Mouse (Mus musculus) heart, adult 2 months (tissue): ENCODE data around the gene D630003M21Rik. TPM values are rescaled to one million over a fixed set of nuclear protein-coding genes. Genes with fewer than 3 reads are reported as not detected.

Experiments used
- DNase-seq, 2 experiments: peaks; one replicate each; pipeline ENCODE4 v3.0.0; 2021
- H3K27ac ChIP-seq: fragments of 200-600 bp; 2 replicates; pipeline ENCODE4 v1.8.1; 2022
- H3K27me3 ChIP-seq: fragments of 200-500 bp; 2 replicates; pipeline ENCODE4 v1.6.1; 2012; ENCODE audit warnings: mild to moderate bottlenecking, low read length, inconsistent platforms, mixed read lengths; ENCODE audit not compliant: control insufficient read depth, insufficient read depth
- H3K36me3 ChIP-seq: fragments of 200-500 bp; 2 replicates; pipeline ENCODE4 v1.6.1; 2012; ENCODE audit warnings: low read length, inconsistent platforms; ENCODE audit not compliant: control insufficient read depth, insufficient read depth
- H3K4me1 ChIP-seq: fragments of 200-500 bp; 2 replicates; pipeline ENCODE4 v1.6.1; 2011; ENCODE audit warnings: low read length; ENCODE audit not compliant: control insufficient read depth, insufficient read depth
- H3K4me3 ChIP-seq: fragments of 200-600 bp; 2 replicates; pipeline ENCODE4 v1.8.1; 2022
- H3K79me2 ChIP-seq: fragments of 200-500 bp; replicated peaks from 2 replicates; pipeline ENCODE4 v1.6.1; 2012; ENCODE audit warnings: mild to moderate bottlenecking, inconsistent platforms, low read length, moderate library complexity, mixed read lengths; ENCODE audit not compliant: control insufficient read depth, insufficient read depth
- H3K9ac ChIP-seq: fragments of 200-500 bp; 2 replicates; pipeline ENCODE4 v1.6.1; 2012; ENCODE audit warnings: low read depth, mild to moderate bottlenecking, control low read depth, inconsistent platforms, low read length, mixed read lengths
- CTCF ChIP-seq: fragments of 200-600 bp; IDR thresholded peaks from 2 replicates; pipeline ENCODE4 v1.8.1; 2022; ENCODE audit warnings: antibody characterized with exemption, mild to moderate bottlenecking, moderate library complexity
- EP300 ChIP-seq: fragments of 200-500 bp; IDR thresholded peaks from 2 replicates; pipeline ENCODE4 v1.6.1; 2011; ENCODE audit warnings: low read depth, low read length, control low read depth; ENCODE audit not compliant: insufficient read depth
- POLR2A ChIP-seq: fragments of 200-500 bp; IDR thresholded peaks from 2 replicates; pipeline ENCODE4 v1.6.1; 2011; ENCODE audit warnings: mild to moderate bottlenecking, low read depth, low read length, control low read depth; ENCODE audit not compliant: insufficient read depth
- WGBS: fragments of 180-500 bp; shearing (Covaris S2); methylation state at CpG from one replicate; pipeline ENCODE4 v1.1.7; 2018; 5-methylcytosine and 5-hydroxymethylcytosine counted together
- intact Hi-C: fragments of 180-260 bp; cut with DNase I; formaldehyde crosslinking; loops from one replicate; pipeline ENCODE4 v1.15.1; 2025
- polyA plus RNA-seq: library from polyadenylated mRNA; depleted of rRNA; stranded (reverse); fragments of >200 nt; gene quantifications from 2 replicates; pipeline ENCODE4 v1.2.3, GENCODE M21; 2012
- total RNA-seq, 2 experiments: library from RNA; stranded (reverse); gene quantifications; 2 replicates each; pipeline ENCODE4 v1.2.3; 2021

D630003M21Rik gene
- total and polyA plus RNA-seq, 3 experiments: 4.6 to 6.7 (median 6.6) TPM

DNA sequence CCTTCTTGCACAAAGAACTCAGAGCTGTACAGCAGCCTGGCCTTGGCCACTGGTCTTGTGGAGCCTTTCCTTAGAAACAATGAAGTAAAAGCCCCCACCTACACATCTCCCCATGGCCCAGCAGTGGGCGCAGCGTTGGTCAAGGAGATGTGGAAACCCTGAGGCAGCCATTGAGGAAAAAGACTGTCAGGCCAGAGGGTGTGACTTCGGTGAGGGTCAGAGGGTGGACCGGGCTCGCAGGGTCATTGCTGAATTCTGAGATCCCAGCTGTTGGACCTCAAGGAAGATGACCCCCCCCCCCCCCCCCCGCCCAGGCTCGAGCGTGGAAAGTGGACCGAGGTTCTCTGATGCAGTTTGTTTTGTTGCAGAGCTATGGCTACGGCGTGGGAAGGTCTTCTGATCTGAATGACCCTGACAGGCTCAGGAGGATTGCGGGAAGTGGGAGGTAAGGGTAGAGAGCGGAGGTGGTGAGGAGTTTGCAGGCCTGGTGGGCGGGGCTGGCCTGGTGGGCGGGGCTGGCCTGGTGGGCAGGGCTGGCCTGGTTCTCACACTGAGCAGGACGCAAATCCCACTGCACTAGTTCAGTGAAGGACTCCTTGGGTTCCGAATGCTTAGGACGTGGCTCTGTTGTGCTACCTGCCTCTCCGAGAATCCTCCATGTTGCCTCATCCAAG lies 50.2 kb downstream of the D630003M21Rik start:
- H3K4me1 ChIP-seq: peaks cover 6% of the 10 kb centered on the region
- intact Hi-C loops: no loop called here
- H3K36me3 ChIP-seq: no peaks in the 10 kb centered on the region
- H3K27ac ChIP-seq: peak overlapping the region; percentile 69
- H3K27me3 ChIP-seq: no peaks in the 10 kb centered on the region
- H3K79me2 ChIP-seq: no peaks in the 10 kb centered on the region
- peak overlapping the region; percentile 42 for H3K4me3 ChIP-seq
- peak; percentile 42; the same call in 1 of the 2 replicates for TF ChIP-seq POLR2A
- no peak for TF ChIP-seq CTCF
- H3K9ac ChIP-seq: no peak overlapping the region
- peak; percentile 84 to 88 for DNase-seq
- 16% methylated on average over 19 of the region's 19 CpGs for WGBS

DNA sequence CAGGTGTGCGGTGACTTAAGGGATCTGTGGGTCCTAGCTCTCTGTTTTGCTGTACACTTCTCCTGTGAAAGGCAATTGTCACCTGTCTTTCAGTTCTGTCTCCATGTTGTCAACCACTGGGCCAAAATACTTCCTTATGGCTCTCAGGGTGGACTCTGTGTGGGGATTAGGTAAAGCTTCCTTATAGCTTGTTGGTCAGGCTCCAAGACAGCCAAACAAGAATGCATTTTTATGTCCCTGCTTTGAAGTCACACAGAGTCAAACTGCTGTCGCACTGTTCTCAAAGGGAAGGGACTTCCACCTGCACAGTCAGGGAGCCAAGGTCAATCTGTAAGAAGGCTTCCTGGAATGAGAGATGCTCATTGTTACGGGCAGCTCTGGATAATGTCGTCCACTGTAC lies 50.9 kb downstream of the D630003M21Rik start:
- DNase-seq: no peak
- Histone ChIP-seq H3K27ac (no peak overlapping the region), H3K4me1 (peaks cover 6% of the 10 kb centered on the region), H3K4me3 (no peak overlapping the region), H3K79me2 (no peaks in the 10 kb centered on the region), H3K9ac (no peak overlapping the region), H3K36me3 (no peaks in the 10 kb centered on the region), H3K27me3 (no peaks in the 10 kb centered on the region)
- intact Hi-C loops: no loop called here
- TF ChIP-seq POLR2A (no peak), EP300 (no peak), CTCF (no peak)
- 79% methylated on average over 4 of the region's 4 CpGs for WGBS

DNA sequence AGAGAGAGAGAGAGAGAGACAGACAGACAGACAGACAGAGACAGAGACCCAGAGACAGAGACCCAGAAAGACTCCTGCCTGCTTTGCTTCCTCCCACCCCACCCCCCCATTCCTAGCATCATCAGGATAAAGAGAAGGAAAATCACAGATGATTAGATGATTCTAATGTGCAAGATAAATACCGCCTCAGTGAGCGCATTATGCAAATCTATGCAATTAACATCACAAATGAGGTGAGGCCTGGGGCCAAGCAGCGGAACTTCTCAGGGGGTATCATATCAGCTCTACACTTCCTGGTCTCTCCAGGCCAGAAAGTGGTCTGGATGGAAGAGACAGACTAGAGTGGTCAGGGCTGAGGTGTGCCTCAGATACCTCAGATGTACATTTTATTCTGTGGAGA lies 51.4 kb downstream of the D630003M21Rik start:
- H3K79me2 ChIP-seq: no peaks in the 10 kb centered on the region
- no peaks in the 10 kb centered on the region for H3K36me3 ChIP-seq
- intact Hi-C loops: no loop called here
- no peak for DNase-seq
- WGBS: 97% methylated on average over 3 of the region's 3 CpGs
- H3K4me3 ChIP-seq: no peak overlapping the region
- no peak overlapping the region for H3K27ac ChIP-seq
- no peak for TF ChIP-seq EP300
- no peak for TF ChIP-seq POLR2A
- TF ChIP-seq CTCF: no peak
- H3K4me1 ChIP-seq: peaks cover 6% of the 10 kb centered on the region
- no peak overlapping the region for H3K9ac ChIP-seq
- no peaks in the 10 kb centered on the region for H3K27me3 ChIP-seq

DNA sequence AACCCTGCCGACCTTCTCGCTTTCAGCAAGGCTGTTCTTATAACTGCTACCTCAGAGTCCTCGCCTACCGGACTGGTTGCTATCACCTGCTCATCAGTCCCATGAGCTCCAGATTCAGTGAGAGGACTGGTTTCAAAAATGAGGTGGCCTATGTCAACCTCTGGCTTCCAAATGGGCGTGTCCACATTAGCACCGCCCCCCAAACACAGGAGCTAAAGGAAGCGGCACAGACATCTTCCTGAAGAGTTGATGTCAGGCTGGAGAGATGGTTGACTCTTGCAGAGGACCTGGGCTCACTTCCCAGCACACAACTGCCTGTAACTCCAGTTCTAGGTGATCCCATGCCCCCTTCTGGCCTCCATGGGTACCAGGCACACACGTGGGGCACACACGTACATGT lies 52.3 kb downstream of the D630003M21Rik start:
- WGBS: 85% methylated on average over 9 of the region's 9 CpGs
- no peak overlapping the region for H3K27ac ChIP-seq
- no peak for DNase-seq
- H3K4me3 ChIP-seq: no peak overlapping the region
- H3K27me3 ChIP-seq: no peaks in the 10 kb centered on the region
- H3K4me1 ChIP-seq: peaks cover 6% of the 10 kb centered on the region
- H3K36me3 ChIP-seq: no peaks in the 10 kb centered on the region
- H3K79me2 ChIP-seq: no peaks in the 10 kb centered on the region
- intact Hi-C loops: no loop called here
- TF ChIP-seq EP300 (no peak), POLR2A (no peak), CTCF (no peak)
- H3K9ac ChIP-seq: no peak overlapping the region

DNA sequence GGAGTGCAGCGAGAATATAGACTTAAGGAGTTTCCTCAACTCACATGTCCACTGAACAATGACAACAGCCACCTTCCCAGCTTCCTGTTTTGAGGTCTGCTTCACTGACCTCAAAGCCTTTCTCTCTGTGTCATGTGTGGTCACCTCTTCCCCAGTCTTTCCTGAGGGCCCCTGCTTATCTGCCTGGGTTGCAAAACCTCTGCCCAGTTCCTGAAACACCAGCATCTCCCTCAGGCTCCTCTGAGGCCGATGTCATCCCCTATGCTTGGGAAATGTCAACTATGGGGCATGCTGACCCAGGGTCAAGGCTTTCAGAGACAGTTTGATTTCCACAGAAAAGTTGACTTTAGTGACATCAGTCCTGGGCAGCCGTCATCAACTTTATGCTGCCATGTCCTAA lies 53.6 kb downstream of the D630003M21Rik start:
- peaks cover 6% of the 10 kb centered on the region for H3K4me1 ChIP-seq
- intact Hi-C loops: no loop called here
- TF ChIP-seq POLR2A: no peak
- H3K79me2 ChIP-seq: no peaks in the 10 kb centered on the region
- H3K36me3 ChIP-seq: no peaks in the 10 kb centered on the region
- H3K27me3 ChIP-seq: no peaks in the 10 kb centered on the region
- no peak overlapping the region for H3K27ac ChIP-seq
- no peak overlapping the region for H3K9ac ChIP-seq
- 36% methylated on average over 3 of the region's 3 CpGs for WGBS
- no peak overlapping the region for H3K4me3 ChIP-seq
- no peak for DNase-seq

DNA sequence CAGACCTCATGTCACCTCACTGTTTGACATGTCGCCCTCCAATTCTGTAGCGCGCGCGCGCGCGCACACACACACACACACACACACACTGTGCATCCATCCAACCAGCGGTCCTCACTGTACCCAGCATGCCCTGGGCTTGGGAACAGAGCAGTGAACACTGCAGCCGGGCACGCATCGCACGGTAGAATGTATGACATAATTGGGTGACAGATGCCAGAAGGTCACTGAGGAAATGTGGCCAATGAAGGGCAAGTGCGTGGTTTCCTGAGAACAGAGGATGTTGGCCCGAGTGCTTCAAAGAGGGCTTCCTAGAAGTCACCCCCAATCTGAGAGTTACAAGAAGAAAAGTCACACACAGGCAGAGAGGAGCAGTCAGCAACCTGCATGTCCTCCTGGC lies 54.1 kb downstream of the D630003M21Rik start:
- TF ChIP-seq POLR2A: no peak
- no peak for TF ChIP-seq EP300
- TF ChIP-seq CTCF: no peak
- H3K27me3 ChIP-seq: no peaks in the 10 kb centered on the region
- no peak for DNase-seq

More for the DNA sequence above, 54.1 kb downstream of the D630003M21Rik start:
- WGBS: 63% methylated on average over 15 of the region's 15 CpGs
- no peak overlapping the region for H3K9ac ChIP-seq
- intact Hi-C loops: no loop called here
- H3K36me3 ChIP-seq: no peaks in the 10 kb centered on the region
- H3K4me3 ChIP-seq: no peak overlapping the region
- H3K27ac ChIP-seq: no peak overlapping the region
- H3K79me2 ChIP-seq: no peaks in the 10 kb centered on the region
- peaks cover 6% of the 10 kb centered on the region for H3K4me1 ChIP-seq
